Mouse (Mus musculus): ENCODE data around the gene Rac2.
A peak's percentile ranks its signal among the peaks of the same experiment; 100 is the strongest.

Rac2 gene

DNA sequence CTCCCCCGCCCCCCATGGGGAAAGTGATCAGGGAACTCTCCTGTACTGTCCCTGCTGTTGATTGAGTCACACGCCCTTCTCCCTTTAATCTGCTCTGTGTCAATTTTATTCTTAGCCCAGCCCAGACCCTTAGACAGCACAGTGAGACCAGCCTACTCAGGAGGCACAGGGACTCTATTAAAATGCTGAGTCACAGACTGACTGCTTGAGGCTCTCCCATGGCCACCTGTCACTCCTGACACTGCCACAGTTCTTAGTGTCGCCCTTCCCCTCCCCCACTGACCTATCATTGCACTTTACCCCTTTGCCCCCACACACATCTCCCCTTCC is 24.3 kb downstream of the Rac2 start:
- peaks cover 14% of the 10 kb centered on the region for H3K9me3 ChIP-seq (ENCODE audit: low read length)
- H3K36me3 ChIP-seq (ENCODE audit: insufficient read depth, low read length) = peaks cover 8% of the 10 kb centered on the region
- peaks cover 22% of the 10 kb centered on the region for H3K27me3 ChIP-seq (ENCODE audit: insufficient read depth, low read length)
- TF ChIP-seq NANOG (IDR thresholded peaks at IDR 0.05; ENCODE audit: borderline replicate concordance, low read length) (no peak), POU5F1 (IDR thresholded peaks at IDR 0.05; ENCODE audit: borderline replicate concordance, low read length) (no peak)
- peak overlapping the region; percentile 17; the same call in 1 of the 2 replicates for H3K4me3 ChIP-seq (replicated peaks; ENCODE audit: low read length)
- peaks cover 52% of the 10 kb centered on the region for H3K4me1 ChIP-seq (replicated peaks; ENCODE audit: low read depth, low read length)

DNA sequence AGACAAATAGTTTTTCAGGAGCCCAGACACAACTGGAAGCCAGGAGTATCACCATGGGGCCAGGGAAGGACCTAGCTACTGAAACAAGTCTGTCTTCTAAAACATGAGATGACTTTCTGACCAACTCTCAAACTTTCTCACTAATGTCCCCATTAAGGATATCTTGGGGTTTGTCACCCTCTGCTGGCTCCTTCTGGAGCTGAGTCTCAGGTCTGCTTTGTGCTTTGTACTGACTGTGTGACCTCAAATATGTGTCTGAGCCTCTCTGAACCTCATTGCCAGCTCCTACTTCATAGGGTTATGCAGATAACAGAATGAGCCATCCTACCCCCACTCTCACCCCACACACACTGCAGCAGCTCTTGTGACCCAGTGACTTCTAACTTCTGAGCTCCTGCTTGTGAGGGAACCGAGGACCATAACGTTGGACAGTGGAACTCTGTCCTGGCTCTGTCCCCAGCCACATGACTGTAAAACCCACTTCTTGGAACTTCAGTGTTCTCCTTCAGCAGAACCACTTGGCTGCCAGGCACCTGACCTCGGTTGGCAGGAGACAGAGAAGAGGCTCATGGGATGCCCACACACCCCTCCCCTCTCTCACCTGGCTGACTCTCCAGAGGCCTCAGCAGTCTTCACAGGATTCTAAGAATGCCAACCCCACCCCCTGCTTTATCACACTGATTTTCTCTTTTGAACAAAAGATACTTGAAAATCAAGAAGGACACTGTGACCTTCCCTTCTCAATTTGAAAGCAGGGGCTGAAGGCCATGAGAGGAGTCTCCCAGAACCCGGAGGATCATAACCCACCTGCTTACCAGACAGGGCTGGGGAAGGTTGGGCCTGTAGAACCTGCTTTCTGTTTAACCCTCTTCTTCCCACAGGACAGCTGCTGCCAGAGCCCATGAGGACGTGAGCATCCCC is 24.9 kb downstream of the Rac2 start:
- Histone ChIP-seq H3K27me3 (ENCODE audit: insufficient read depth, low read length) (peaks cover 24% of the 10 kb centered on the region), H3K9me3 (ENCODE audit: low read length) (peaks cover 9% of the 10 kb centered on the region)

DNA sequence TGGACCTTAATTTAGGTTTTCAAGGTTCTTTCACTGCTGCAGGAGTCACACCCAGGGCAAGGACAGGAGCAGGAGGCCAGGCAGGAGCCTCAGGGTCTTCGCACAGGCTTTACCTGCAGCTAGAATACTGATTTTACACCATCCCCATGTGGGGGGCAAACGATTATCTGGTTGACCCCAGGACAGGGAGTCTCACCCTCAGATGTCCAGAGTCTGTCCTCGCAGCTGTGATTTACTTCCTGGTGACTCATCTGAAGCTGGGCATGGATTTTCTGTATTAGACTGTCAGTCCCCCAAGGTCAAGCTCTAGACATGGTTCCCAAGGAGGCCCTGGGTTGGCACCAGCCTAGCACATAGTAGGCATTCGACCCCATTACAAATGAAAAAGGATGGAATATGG is 26.5 kb downstream of the Rac2 start:
- TF ChIP-seq NANOG (IDR thresholded peaks at IDR 0.05; ENCODE audit: borderline replicate concordance, low read length) (no peak), CTCF (conservative IDR thresholded peaks at IDR 0.05; ENCODE audit: low read length) (no peak), POU5F1 (IDR thresholded peaks at IDR 0.05; ENCODE audit: borderline replicate concordance, low read length) (no peak)
- no peaks in the 10 kb centered on the region for H3K36me3 ChIP-seq (ENCODE audit: insufficient read depth, low read length)

More for the DNA sequence above, 24.9 kb downstream of the Rac2 start:
- peaks cover 53% of the 10 kb centered on the region for H3K4me1 ChIP-seq (replicated peaks; ENCODE audit: low read depth, low read length)
- peaks cover 2% of the 10 kb centered on the region; the same call in 1 of the 2 replicates for H3K36me3 ChIP-seq (ENCODE audit: insufficient read depth, low read length)
- H3K4me3 ChIP-seq (replicated peaks; ENCODE audit: low read length) = peak overlapping the region; percentile 17; the same call in 1 of the 2 replicates
- TF ChIP-seq NANOG (IDR thresholded peaks at IDR 0.05; ENCODE audit: borderline replicate concordance, low read length) = no peak
- TF ChIP-seq POU5F1 (IDR thresholded peaks at IDR 0.05; ENCODE audit: borderline replicate concordance, low read length) = no peak
- peak; percentile 25; the same call in 1 of the 2 replicates for TF ChIP-seq CTCF (conservative IDR thresholded peaks at IDR 0.05; ENCODE audit: low read length)

DNA sequence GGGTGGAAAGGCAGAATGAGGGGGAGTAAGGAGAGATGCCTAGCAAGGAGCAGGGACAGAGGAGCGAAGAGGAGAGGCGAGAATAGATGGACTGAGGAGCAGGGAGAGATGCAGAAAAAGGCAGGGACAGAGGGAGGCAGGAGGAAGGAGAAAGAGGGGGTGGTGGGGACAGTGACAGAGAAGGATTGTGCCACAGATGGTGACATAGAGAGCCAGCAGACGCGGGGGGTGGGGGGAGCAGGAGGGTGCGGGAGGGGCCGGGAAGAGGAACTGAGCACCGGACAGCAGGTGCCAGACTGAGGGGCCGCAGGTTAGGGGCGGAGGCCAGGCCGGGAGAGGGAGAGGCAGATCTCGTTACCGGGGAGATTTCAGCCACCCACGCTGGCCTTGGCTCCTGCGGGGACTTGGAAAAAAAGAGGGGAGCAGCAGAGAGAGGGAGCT is 28.0 kb downstream of the Rac2 start, which contains the start of gene Sstr3:
Gene Sstr3 (minus strand): TSS at position 125 of the 441 bp plus-strand sequence.
- H3K27me3 ChIP-seq (ENCODE audit: insufficient read depth, low read length) = peaks cover 55% of the 10 kb centered on the region
- no peak within 1 kb of the TSS; the same call in 1 of the 2 replicates for H3K4me3 ChIP-seq (replicated peaks; ENCODE audit: low read length)
- no peaks in the 10 kb centered on the region for H3K36me3 ChIP-seq (ENCODE audit: insufficient read depth, low read length)
- TF ChIP-seq NANOG (IDR thresholded peaks at IDR 0.05; ENCODE audit: borderline replicate concordance, low read length) (no peak), POU5F1 (IDR thresholded peaks at IDR 0.05; ENCODE audit: borderline replicate concordance, low read length) (no peak)
- H3K9me3 ChIP-seq (ENCODE audit: low read length) = no peaks in the 10 kb centered on the region
- peaks cover 55% of the 10 kb centered on the region for H3K4me1 ChIP-seq (replicated peaks; ENCODE audit: low read depth, low read length)

More for the DNA sequence above, 26.5 kb downstream of the Rac2 start:
- Histone ChIP-seq H3K9me3 (ENCODE audit: low read length) (peaks cover 2% of the 10 kb centered on the region; the same call in 1 of the 2 replicates), H3K4me1 (replicated peaks; ENCODE audit: low read depth, low read length) (peaks cover 53% of the 10 kb centered on the region), H3K4me3 (replicated peaks; ENCODE audit: low read length) (no peak overlapping the region), H3K27me3 (ENCODE audit: insufficient read depth, low read length) (peaks cover 40% of the 10 kb centered on the region)

DNA sequence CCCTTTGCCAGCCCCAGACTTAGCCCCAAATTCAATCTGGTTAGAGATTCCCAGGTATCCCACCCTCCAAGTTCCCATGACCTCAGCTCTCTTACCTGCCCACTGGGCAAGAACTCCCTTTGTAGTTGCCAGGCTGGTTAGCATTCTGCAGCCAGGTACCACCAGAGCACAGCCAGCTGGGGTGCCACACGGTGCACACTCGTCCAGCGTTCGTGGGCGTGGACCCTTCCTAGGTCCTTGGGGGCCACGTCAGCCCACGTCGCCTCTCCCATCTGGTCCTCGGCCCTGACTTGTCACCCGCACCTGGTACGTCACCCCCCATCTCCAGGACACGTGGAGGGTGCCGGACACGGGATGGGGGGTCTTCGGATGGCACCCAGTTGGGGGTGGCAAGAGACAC is 28.5 kb downstream of the Rac2 start:
- Histone ChIP-seq H3K27me3 (ENCODE audit: insufficient read depth, low read length) (peaks cover 60% of the 10 kb centered on the region), H3K9me3 (ENCODE audit: low read length) (no peaks in the 10 kb centered on the region), H3K4me3 (replicated peaks; ENCODE audit: low read length) (no peak overlapping the region), H3K4me1 (replicated peaks; ENCODE audit: low read depth, low read length) (peaks cover 53% of the 10 kb centered on the region), H3K36me3 (ENCODE audit: insufficient read depth, low read length) (no peaks in the 10 kb centered on the region)
- TF ChIP-seq CTCF (conservative IDR thresholded peaks at IDR 0.05; ENCODE audit: low read length) = no peak
- no peak for TF ChIP-seq POU5F1 (IDR thresholded peaks at IDR 0.05; ENCODE audit: borderline replicate concordance, low read length)
- TF ChIP-seq NANOG (IDR thresholded peaks at IDR 0.05; ENCODE audit: borderline replicate concordance, low read length) = no peak

DNA sequence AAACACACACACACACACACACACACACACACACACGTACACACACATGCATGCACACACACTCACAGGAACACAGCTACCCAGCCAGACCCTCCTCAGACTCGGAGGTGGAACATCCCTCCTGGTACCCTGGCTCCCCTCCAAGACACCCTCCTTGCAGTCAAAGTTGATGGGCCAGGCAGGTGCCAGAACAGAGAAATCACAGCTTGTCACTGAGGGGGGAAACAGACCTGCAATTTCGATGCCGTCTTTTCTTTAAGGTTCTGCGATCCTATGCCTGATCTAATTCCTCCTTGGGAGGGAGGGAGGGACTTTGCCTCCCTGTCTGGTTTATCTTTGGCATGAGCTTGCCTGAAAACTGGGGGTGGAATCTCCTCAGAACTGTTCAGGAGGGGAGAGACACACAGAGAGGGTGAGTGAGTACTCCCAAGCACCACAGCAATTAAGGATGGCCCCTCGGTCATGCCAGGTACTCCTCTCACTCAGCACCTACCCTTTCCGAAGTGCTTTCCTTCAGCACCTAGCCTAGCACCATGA is 29.7 kb downstream of the Rac2 start:
- Histone ChIP-seq H3K27me3 (ENCODE audit: insufficient read depth, low read length) (peaks cover 67% of the 10 kb centered on the region), H3K9me3 (ENCODE audit: low read length) (no peaks in the 10 kb centered on the region), H3K4me3 (replicated peaks; ENCODE audit: low read length) (no peak overlapping the region), H3K36me3 (ENCODE audit: insufficient read depth, low read length) (no peaks in the 10 kb centered on the region), H3K4me1 (replicated peaks; ENCODE audit: low read depth, low read length) (peaks cover 41% of the 10 kb centered on the region)
- TF ChIP-seq CTCF (conservative IDR thresholded peaks at IDR 0.05; ENCODE audit: low read length) (no peak), NANOG (IDR thresholded peaks at IDR 0.05; ENCODE audit: borderline replicate concordance, low read length) (no peak), POU5F1 (IDR thresholded peaks at IDR 0.05; ENCODE audit: borderline replicate concordance, low read length) (no peak)

DNA sequence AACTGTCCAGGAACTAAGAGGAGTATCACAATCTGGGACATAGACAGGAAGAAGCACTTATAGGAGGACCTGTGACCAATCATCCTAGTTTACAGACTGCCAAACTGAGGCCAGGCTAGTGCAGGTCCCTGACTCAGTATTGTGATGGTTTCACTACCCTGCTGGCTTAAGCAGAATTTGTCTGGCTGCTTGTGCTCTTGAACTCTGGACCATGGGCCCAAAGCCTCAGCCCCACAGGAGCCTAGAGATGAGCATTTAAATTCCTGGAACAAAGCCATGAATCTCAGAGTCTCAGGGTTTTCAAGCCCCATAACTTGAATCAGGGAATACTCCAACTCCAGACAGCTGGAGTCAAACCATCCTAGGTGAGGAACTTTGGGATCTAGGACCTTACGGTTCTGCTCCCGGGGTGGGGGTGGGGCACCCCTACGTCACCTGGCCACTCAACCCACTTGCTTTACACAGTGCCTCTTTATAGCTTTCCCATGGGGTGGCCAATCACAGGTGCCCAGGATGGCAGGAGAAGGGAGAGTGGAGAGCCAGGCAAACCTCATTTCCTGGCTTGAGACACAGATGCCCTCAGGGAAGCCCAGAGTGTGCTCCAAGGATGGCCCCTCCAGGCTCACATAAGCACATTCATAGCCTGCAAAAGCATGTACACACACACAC is 30.4 kb downstream of the Rac2 start:
- Histone ChIP-seq H3K27me3 (ENCODE audit: insufficient read depth, low read length) (peaks cover 67% of the 10 kb centered on the region), H3K4me3 (replicated peaks; ENCODE audit: low read length) (no peak overlapping the region), H3K9me3 (ENCODE audit: low read length) (no peaks in the 10 kb centered on the region), H3K36me3 (ENCODE audit: insufficient read depth, low read length) (no peaks in the 10 kb centered on the region), H3K4me1 (replicated peaks; ENCODE audit: low read depth, low read length) (peaks cover 35% of the 10 kb centered on the region)
- TF ChIP-seq POU5F1 (IDR thresholded peaks at IDR 0.05; ENCODE audit: borderline replicate concordance, low read length) (no peak), CTCF (conservative IDR thresholded peaks at IDR 0.05; ENCODE audit: low read length) (no peak), NANOG (IDR thresholded peaks at IDR 0.05; ENCODE audit: borderline replicate concordance, low read length) (no peak)

DNA sequence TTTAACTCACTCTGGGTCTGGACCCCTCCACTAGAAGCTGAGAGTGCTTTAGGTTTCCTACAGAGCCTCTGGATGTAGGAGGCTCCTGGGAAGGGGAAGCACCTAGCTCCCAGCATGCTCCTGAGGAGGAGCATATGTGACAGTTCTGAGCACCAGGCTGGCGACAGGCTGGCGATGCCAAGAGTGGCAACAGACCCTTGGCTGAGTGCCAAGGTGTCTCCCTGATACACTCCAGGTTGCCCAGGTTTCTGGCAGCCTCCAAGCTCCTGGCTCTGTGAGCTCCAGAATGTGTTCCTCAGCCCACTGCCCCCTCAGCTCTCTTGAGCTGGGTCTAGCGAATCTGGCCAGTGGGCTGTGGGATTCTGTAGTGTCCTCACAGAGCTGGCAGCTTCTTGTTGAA is 31.0 kb downstream of the Rac2 start:
- H3K4me1 ChIP-seq (replicated peaks; ENCODE audit: low read depth, low read length) = peaks cover 35% of the 10 kb centered on the region
- H3K36me3 ChIP-seq (ENCODE audit: insufficient read depth, low read length) = no peaks in the 10 kb centered on the region
- no peak overlapping the region for H3K4me3 ChIP-seq (replicated peaks; ENCODE audit: low read length)
- peaks cover 67% of the 10 kb centered on the region for H3K27me3 ChIP-seq (ENCODE audit: insufficient read depth, low read length)
- H3K9me3 ChIP-seq (ENCODE audit: low read length) = no peaks in the 10 kb centered on the region
- TF ChIP-seq POU5F1 (IDR thresholded peaks at IDR 0.05; ENCODE audit: borderline replicate concordance, low read length) (no peak), CTCF (conservative IDR thresholded peaks at IDR 0.05; ENCODE audit: low read length) (no peak), NANOG (IDR thresholded peaks at IDR 0.05; ENCODE audit: borderline replicate concordance, low read length) (no peak)
